Mouse (Mus musculus) midbrain, embryonic 16.5 days (tissue): ENCODE data around the gene Ibsp. TPM values are rescaled to one million over a fixed set of nuclear protein-coding genes. Genes with fewer than 3 reads are reported as not detected.

Experiments
- ATAC-seq: fragments of 200-750 bp; cut with Nextera tagmentation; 2 replicates; pipeline ENCODE4 v1.8.0; 2017; ENCODE audit warnings: moderate TSS enrichment
- H3K27ac ChIP-seq: fragments of 300-500 bp; sonication (generic); 2 replicates; pipeline ENCODE4 v1.5.1; 2014; ENCODE audit warnings: mild to moderate bottlenecking, low read length, mixed read lengths
- H3K27me3 ChIP-seq: fragments of 300-500 bp; sonication (generic); 2 replicates; pipeline ENCODE4 v1.6.1; 2014; ENCODE audit warnings: low read depth, low read length, mixed read lengths; ENCODE audit not compliant: control insufficient read depth, insufficient read depth
- H3K36me3 ChIP-seq: fragments of 300-500 bp; sonication (generic); 2 replicates; pipeline ENCODE4 v1.6.1; 2014; ENCODE audit warnings: mild to moderate bottlenecking, low read length, moderate library complexity, mixed read lengths; ENCODE audit not compliant: control insufficient read depth, insufficient read depth
- H3K4me1 ChIP-seq: fragments of 300-500 bp; sonication (generic); 2 replicates; pipeline ENCODE4 v1.6.1; 2014; ENCODE audit warnings: mild to moderate bottlenecking, low read length, mixed read lengths; ENCODE audit not compliant: control insufficient read depth, insufficient read depth
- H3K4me2 ChIP-seq: fragments of 300-500 bp; sonication (generic); 2 replicates; pipeline ENCODE4 v1.6.1; 2014; ENCODE audit warnings: mild to moderate bottlenecking, low read length, mixed read lengths
- H3K4me3 ChIP-seq: fragments of 300-500 bp; sonication (generic); 2 replicates; pipeline ENCODE4 v1.5.1; 2014; ENCODE audit warnings: low read depth, mild to moderate bottlenecking, low read length, moderate library complexity, mixed read lengths
- H3K9ac ChIP-seq: fragments of 300-500 bp; sonication (generic); 2 replicates; pipeline ENCODE4 v1.6.1; 2014; ENCODE audit warnings: low read depth, low read length, mixed read lengths
- H3K9me3 ChIP-seq: fragments of 300-500 bp; sonication (generic); replicated peaks from 2 replicates; pipeline ENCODE4 v1.6.1; 2014; ENCODE audit warnings: mild to moderate bottlenecking, low read length, mixed read lengths; ENCODE audit not compliant: control insufficient read depth, poor library complexity, severe bottlenecking
- WGBS: fragments of 180-500 bp; shearing (Covaris S2); extraction: QIAGEN DNeasy Blood & Tissue Kit; methylation state at CpG from one replicate; pipeline ENCODE4 v1.1.7; 2014; 5-methylcytosine and 5-hydroxymethylcytosine counted together
- microRNA-seq: library from miRNA; unstranded; fragments of <30 nt; microRNA quantifications from one replicate; pipeline ENCODE4, GENCODE M21; 2017
- polyA plus RNA-seq: library from polyadenylated mRNA; unstranded; fragments of >200 nt; fragmentation: Nextera tagmentation; extraction: Ambion mirVana; gene quantifications from 2 replicates; pipeline ENCODE4 v1.2.1, GENCODE M21; 2015

The Ibsp gene
- polyA plus RNA-seq, 1 experiment from 2014 or later = 9.2 TPM

- no peak for ATAC-seq
- Histone ChIP-seq H3K4me2 (no peak overlapping the region), H3K9me3 (no peaks in the 10 kb centered on the region), H3K9ac (no peak overlapping the region), H3K4me1 (no peaks in the 10 kb centered on the region), H3K4me3 (no peak overlapping the region), H3K27me3 (no peaks in the 10 kb centered on the region), H3K27ac (no peak overlapping the region), H3K36me3 (no peaks in the 10 kb centered on the region)
- 76% methylated on average over 5 of the region's 5 CpGs for WGBS
Measured at GRCm38 (mm10) chr5:104351874-104352273, 52.9 kb downstream of the Ibsp start.

GRCm38 (mm10) chr5:104357575-104357974 lies 58.6 kb downstream of the Ibsp start:
- WGBS = 82% methylated on average over 5 of the region's 5 CpGs
- no peak for ATAC-seq
- Histone ChIP-seq H3K27me3 (no peaks in the 10 kb centered on the region), H3K9ac (no peak overlapping the region), H3K4me3 (no peak overlapping the region), H3K36me3 (no peaks in the 10 kb centered on the region), H3K4me1 (no peaks in the 10 kb centered on the region), H3K9me3 (no peaks in the 10 kb centered on the region), H3K4me2 (no peak overlapping the region), H3K27ac (no peak overlapping the region)

- WGBS = 68% methylated on average over 7 of the region's 7 CpGs
- ATAC-seq = no peak
- Histone ChIP-seq H3K36me3 (no peaks in the 10 kb centered on the region), H3K9ac (no peak overlapping the region), H3K4me1 (no peaks in the 10 kb centered on the region), H3K4me3 (no peak overlapping the region), H3K9me3 (no peaks in the 10 kb centered on the region), H3K4me2 (no peak overlapping the region), H3K27ac (no peak overlapping the region), H3K27me3 (no peaks in the 10 kb centered on the region)
Measured at GRCm38 (mm10) chr5:104358592-104358991, 59.6 kb downstream of the Ibsp start.

DNA sequence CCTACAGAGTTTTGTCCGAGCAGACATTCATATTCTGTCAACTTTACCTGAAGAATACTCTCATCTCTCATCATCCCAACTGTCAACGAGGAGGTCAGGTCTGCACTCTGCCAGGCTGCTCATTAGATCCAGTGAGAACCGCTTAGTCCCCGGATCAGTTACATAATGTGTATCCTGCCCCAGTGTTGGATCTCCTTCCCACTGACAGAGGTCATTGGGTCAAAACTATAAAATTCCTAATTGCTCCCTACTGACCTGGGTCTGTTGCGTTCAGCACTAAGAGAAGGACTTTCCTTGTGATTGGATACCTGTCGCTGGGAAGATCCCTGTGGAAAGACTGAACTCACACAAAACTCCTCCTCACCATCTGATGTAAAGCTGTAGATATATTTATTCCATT lies 60.3 kb downstream of the Ibsp start:
- Histone ChIP-seq H3K4me1 (no peaks in the 10 kb centered on the region), H3K4me3 (no peak overlapping the region), H3K27me3 (no peaks in the 10 kb centered on the region), H3K9ac (no peak overlapping the region), H3K4me2 (no peak overlapping the region), H3K27ac (no peak overlapping the region), H3K9me3 (no peaks in the 10 kb centered on the region), H3K36me3 (no peaks in the 10 kb centered on the region)
- no peak for ATAC-seq
- WGBS = 77% methylated on average over 6 of the region's 6 CpGs

Small RNA genes within 50 kb of the gene (microRNA-seq; reads per million reads assigned to microRNA genes)
- not detected for gene Gm23616

Other genes with a start within 250 kb of the Ibsp start
- 0.80 TPM in 1 of 2 replicates, not detected in the other for gene Gm17660, start 221.6 kb upstream of the Ibsp start, polyA plus RNA-seq
- gene Sparcl1, start 185.4 kb upstream of the Ibsp start, polyA plus RNA-seq = 163 and 240 TPM in 2 replicates
- gene Dspp, start 128.5 kb upstream of the Ibsp start, polyA plus RNA-seq = not detected in 2 replicates
- gene Dmp1, start 96.6 kb upstream of the Ibsp start, polyA plus RNA-seq = 0.21 and 1.6 TPM in 2 replicates
- gene Mepe, start 26.2 kb downstream of the Ibsp start, polyA plus RNA-seq = not detected in 2 replicates
- 12.0 and 49.9 TPM in 2 replicates for gene Spp1, start 135.9 kb downstream of the Ibsp start, polyA plus RNA-seq
- 7.6 and 8.1 TPM in 2 replicates for gene Pkd2, start 160.3 kb downstream of the Ibsp start, polyA plus RNA-seq
- 10.4 and 12.6 TPM in 2 replicates for gene BC005561, start 209.2 kb downstream of the Ibsp start, polyA plus RNA-seq